Comparison of ENCODE assay signal across 30 mouse cellular contexts in genomic region chr3:126699740-126700139, GRCm38 (mm10).
A peak's percentile ranks its signal among the peaks of the same experiment; 100 is the strongest.
DNase-seq lines count a peak whose midpoint lies in the region; ATAC-seq lines count a peak whose summit lies in the region.
"Had no signal": no experiment of that assay in that cellular context is flagged by ENCODE, and none has a peak within 500 bp of the region (broad histone marks: within the 10 kb centered on the region; RNA-seq: fewer than 3 reads in every experiment).

No protein-coding gene starts in this region.

- H3K27ac ChIP-seq in heart, embryonic 10.5 days = peak overlapping the region; percentile 67; the same call in 1 of the 2 replicates
- no peak overlapping the region for H3K27ac ChIP-seq in heart, embryonic 11.5 days (ENCODE audit: low read depth, low read length)
- peak overlapping the region; percentile 26 for H3K27ac ChIP-seq in heart, embryonic 15.5 days
- no peak overlapping the region for H3K27ac ChIP-seq in midbrain, embryonic 11.5 days (ENCODE audit: low read depth, low read length)
- no peak overlapping the region for H3K27ac ChIP-seq in midbrain, embryonic 15.5 days
- no peak overlapping the region for H3K27ac ChIP-seq in kidney, embryonic 15.5 days
- H3K27ac ChIP-seq: embryonic facial prominence, embryonic 10.5 days; embryonic facial prominence, embryonic 13.5 days; forebrain, embryonic 10.5 days; forebrain, embryonic 13.5 days; hindbrain, embryonic 14.5 days; hindbrain, postnatal 0 days had no signal

- H3K4me1 ChIP-seq in heart, embryonic 10.5 days = peaks cover 42% of the 10 kb centered on the region
- peaks cover 31% of the 10 kb centered on the region for H3K4me1 ChIP-seq in heart, embryonic 11.5 days (ENCODE audit: control insufficient read depth, insufficient read depth, low read length)
- peaks cover 41% of the 10 kb centered on the region for H3K4me1 ChIP-seq in heart, embryonic 15.5 days (replicated peaks)
- 0 out of 2 replicates have a peak, but pooled peaks cover 3% of the 10 kb centered on the region for H3K4me1 ChIP-seq in midbrain, embryonic 11.5 days (ENCODE audit: control insufficient read depth, insufficient read depth, low read length)
- H3K4me1 ChIP-seq in midbrain, embryonic 15.5 days = peaks cover 7% of the 10 kb centered on the region
- H3K4me1 ChIP-seq in kidney, embryonic 15.5 days = peaks cover 10% of the 10 kb centered on the region

- no peak overlapping the region for H3K4me2 ChIP-seq in heart, embryonic 11.5 days
- no peak overlapping the region for H3K4me2 ChIP-seq in heart, embryonic 15.5 days
- H3K4me2 ChIP-seq in midbrain, embryonic 11.5 days = no peak overlapping the region
- no peak overlapping the region for H3K4me2 ChIP-seq in midbrain, embryonic 15.5 days
- H3K4me2 ChIP-seq in kidney, embryonic 15.5 days = no peak overlapping the region
- H3K4me2 ChIP-seq: embryonic facial prominence, embryonic 13.5 days; forebrain, embryonic 13.5 days; hindbrain, embryonic 14.5 days had no signal

- no peak for ATAC-seq in heart, embryonic 11.5 days (replicated peaks; ENCODE audit: insufficient number of reproducible peaks, low FRiP score, low TSS enrichment)
- ATAC-seq in heart, embryonic 15.5 days (replicated peaks; ENCODE audit: insufficient number of reproducible peaks, insufficient read depth, low FRiP score, low read depth) = no peak
- ATAC-seq in midbrain, embryonic 11.5 days (ENCODE audit: low FRiP score) = no peak
- no peak for ATAC-seq in midbrain, embryonic 15.5 days (replicated peaks)
- ATAC-seq in kidney, embryonic 15.5 days (replicated peaks; ENCODE audit: low FRiP score) = no peak
- ATAC-seq: forebrain, embryonic 13.5 days; forebrain, embryonic 16.5 days; hindbrain, postnatal 0 days; inflammation-experienced regulatory T-cells, adult 6 months; intestine, embryonic 16.5 days; Patski had no signal

- no peak overlapping the region for H3K9ac ChIP-seq in heart, embryonic 11.5 days (ENCODE audit: low read depth, low read length)
- no peak overlapping the region for H3K9ac ChIP-seq in heart, embryonic 15.5 days
- H3K9ac ChIP-seq in midbrain, embryonic 11.5 days (ENCODE audit: low read length) = no peak overlapping the region
- H3K9ac ChIP-seq in midbrain, embryonic 15.5 days = no peak overlapping the region
- H3K9ac ChIP-seq in kidney, embryonic 15.5 days = no peak overlapping the region
- H3K9ac ChIP-seq: embryonic facial prominence, embryonic 13.5 days; forebrain, embryonic 13.5 days; hindbrain, embryonic 14.5 days had no signal

- H3K27me3 ChIP-seq in heart, embryonic 10.5 days (ENCODE audit: insufficient read depth, poor library complexity, severe bottlenecking) = no peaks in the 10 kb centered on the region
- no peaks in the 10 kb centered on the region for H3K27me3 ChIP-seq in heart, embryonic 11.5 days (ENCODE audit: control insufficient read depth, insufficient read depth, low read length)
- no peaks in the 10 kb centered on the region for H3K27me3 ChIP-seq in heart, embryonic 15.5 days
- no peaks in the 10 kb centered on the region for H3K27me3 ChIP-seq in midbrain, embryonic 11.5 days (ENCODE audit: control insufficient read depth, insufficient read depth, low read length)
- H3K27me3 ChIP-seq in midbrain, embryonic 15.5 days (replicated peaks) = no peaks in the 10 kb centered on the region
- no peaks in the 10 kb centered on the region for H3K27me3 ChIP-seq in kidney, embryonic 15.5 days
- H3K27me3 ChIP-seq: embryonic facial prominence, embryonic 13.5 days; forebrain, embryonic 13.5 days; Patski had no signal

- WGBS in heart, embryonic 10.5 days = 56% methylated on average over 3 of the region's 3 CpGs
- 50% methylated on average over 3 of the region's 3 CpGs for WGBS in heart, embryonic 11.5 days (ENCODE audit: insufficient replicate concordance)
- WGBS in heart, embryonic 15.5 days = 46% methylated on average over 3 of the region's 3 CpGs
- WGBS in midbrain, embryonic 11.5 days = 75% methylated on average over 3 of the region's 3 CpGs
- WGBS in midbrain, embryonic 15.5 days = 79% methylated on average over 3 of the region's 3 CpGs
- WGBS in kidney, embryonic 15.5 days = 77% methylated on average over 3 of the region's 3 CpGs

- DNase-seq in heart, embryonic 10.5 days (ENCODE audit: low spot score) = no peak
- DNase-seq in heart, adult 9 months (ENCODE audit: low spot score in 2 of 2) = no peak
- peak; percentile 54 for DNase-seq in midbrain, embryonic 11.5 days (ENCODE audit: low spot score, missing footprints)
- DNase-seq in left cerebral cortex, adult 9 months (ENCODE audit: low spot score in 2 of 2) = no peak
- DNase-seq: adrenal gland, postnatal 10 days; adrenal gland, postnatal 36 days; cerebellum, adult 11 months; cerebellum, adult 2 months; cerebellum, adult 9-11 months; cerebellum, postnatal 25 days; embryo, embryonic 11 days; gastrocnemius, postnatal 10 days; gastrocnemius, postnatal 36 days; kidney, adult 18-20 months had no signal

- H3K36me3 ChIP-seq in heart, embryonic 10.5 days = no peaks in the 10 kb centered on the region
- H3K36me3 ChIP-seq in heart, embryonic 11.5 days (ENCODE audit: control insufficient read depth, insufficient read depth, low read length) = no peaks in the 10 kb centered on the region
- no peaks in the 10 kb centered on the region for H3K36me3 ChIP-seq in heart, embryonic 15.5 days
- no peaks in the 10 kb centered on the region for H3K36me3 ChIP-seq in midbrain, embryonic 11.5 days (ENCODE audit: control insufficient read depth, insufficient read depth, low read length)
- no peaks in the 10 kb centered on the region for H3K36me3 ChIP-seq in midbrain, embryonic 15.5 days (replicated peaks)
- H3K36me3 ChIP-seq in kidney, embryonic 15.5 days = no peaks in the 10 kb centered on the region
- H3K36me3 ChIP-seq: embryonic facial prominence, embryonic 10.5 days; embryonic facial prominence, embryonic 13.5 days; forebrain, embryonic 10.5 days; G1E had no signal

- H3K4me3 ChIP-seq in heart, embryonic 10.5 days = no peak overlapping the region
- no peak overlapping the region for H3K4me3 ChIP-seq in heart, embryonic 11.5 days (ENCODE audit: low read depth, low read length)
- H3K4me3 ChIP-seq in heart, embryonic 15.5 days = no peak overlapping the region
- no peak overlapping the region for H3K4me3 ChIP-seq in midbrain, embryonic 11.5 days (ENCODE audit: low read depth, low read length)
- H3K4me3 ChIP-seq in midbrain, embryonic 15.5 days = no peak overlapping the region
- H3K4me3 ChIP-seq in kidney, embryonic 15.5 days (replicated peaks) = no peak overlapping the region
- H3K4me3 ChIP-seq: embryonic facial prominence, embryonic 10.5 days; embryonic facial prominence, embryonic 13.5 days; erythroblast, embryonic 14.5 days; forebrain, embryonic 10.5 days; forebrain, embryonic 13.5 days had no signal

- H3K9me3 ChIP-seq in heart, embryonic 10.5 days = no peaks in the 10 kb centered on the region
- no peaks in the 10 kb centered on the region for H3K9me3 ChIP-seq in heart, embryonic 11.5 days (replicated peaks; ENCODE audit: control insufficient read depth, low read length)
- no peaks in the 10 kb centered on the region for H3K9me3 ChIP-seq in heart, embryonic 15.5 days (replicated peaks)
- no peaks in the 10 kb centered on the region for H3K9me3 ChIP-seq in midbrain, embryonic 11.5 days (ENCODE audit: control insufficient read depth, low read length)
- H3K9me3 ChIP-seq in midbrain, embryonic 15.5 days = no peaks in the 10 kb centered on the region
- H3K9me3 ChIP-seq in kidney, embryonic 15.5 days (replicated peaks) = no peaks in the 10 kb centered on the region; the same call in 1 of the 2 replicates
- H3K9me3 ChIP-seq: embryonic facial prominence, embryonic 10.5 days; embryonic facial prominence, embryonic 13.5 days; forebrain, embryonic 13.5 days had no signal

Comparison
In these comparisons a context has a peak if more than half of its experiments do, and no peak if none do; other contexts are left out.
1. H3K27ac ChIP-seq: peak in heart, embryonic 10.5 days (single experiment) and heart, embryonic 15.5 days (single experiment); none in heart, embryonic 11.5 days (single experiment), midbrain, embryonic 11.5 days (single experiment), midbrain, embryonic 15.5 days (single experiment) and kidney, embryonic 15.5 days (single experiment).